Mouse (Mus musculus): ENCODE measurements around the gene Rps23. TPM values are rescaled to one million over a fixed set of nuclear protein-coding genes. Genes with fewer than 3 reads are reported as not detected.
"Not testable (repeated sequence)": the region's sequence is repeated elsewhere in the genome, so short reads cannot be mapped to it uniquely, and the experiment has no call there.

Rps23 gene
- polyA plus RNA-seq, 1 experiment from 2014 or later, result 197 TPM

GRCm38 (mm10) chr13:90912760-90913674 lies 9.7 kb upstream of the Rps23 start:
- no peak for TF ChIP-seq CTCF (IDR thresholded peaks at IDR 0.05)
- CTCF ChIA-PET, result interaction anchor here (0.8 kb wide), 1 partner anchor 1245 kb away, joined by 3 read pairs; no protein-coding TSS in a partner anchor
- DNase-seq (ENCODE audit: low read depth, low spot score), result no peak
- no peak for ATAC-seq
- in situ Hi-C loops (cut with MboI; ENCODE audit: low pct_unique_long_range_greater_than_20kb), result no loop called here
- H3K27me3 ChIP-seq, result no peaks in the 10 kb centered on the region
- POLR2A ChIA-PET, result no interaction called here

DNA sequence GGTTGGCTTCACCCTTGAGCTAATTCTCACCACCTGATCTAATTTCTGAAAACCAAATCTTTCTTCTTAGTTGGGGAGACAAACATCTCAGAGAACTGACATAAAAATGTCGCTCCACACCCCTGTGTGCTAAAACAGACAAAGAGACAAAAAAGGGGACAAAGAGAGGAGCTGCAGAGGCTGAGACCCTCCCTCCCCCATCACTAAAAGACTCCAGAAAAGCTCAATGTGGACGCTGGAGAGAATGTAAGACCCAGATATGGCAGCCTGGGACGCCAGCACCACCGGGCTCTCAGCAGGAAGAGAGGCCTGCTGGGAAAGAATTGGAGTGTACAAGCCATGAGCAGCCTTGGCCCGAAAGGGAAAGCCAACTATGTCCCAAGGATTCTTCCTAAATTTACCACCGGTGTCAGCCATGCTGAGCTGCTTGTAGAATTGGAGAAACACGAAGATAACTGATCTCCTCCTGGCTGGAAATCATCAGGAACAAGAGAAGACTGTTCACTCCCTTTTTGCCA lies 9.0 kb upstream of the Rps23 start:
- DNase-seq (ENCODE audit: low read depth, low spot score) (no peak), ATAC-seq (no peak)
- TF ChIP-seq CTCF (IDR thresholded peaks at IDR 0.05), result no peak
- in situ Hi-C loops (cut with MboI; ENCODE audit: low pct_unique_long_range_greater_than_20kb), result no loop called here
- CTCF ChIA-PET, result no interaction called here
- POLR2A ChIA-PET, result no interaction called here
- no peaks in the 10 kb centered on the region for H3K27me3 ChIP-seq

DNA sequence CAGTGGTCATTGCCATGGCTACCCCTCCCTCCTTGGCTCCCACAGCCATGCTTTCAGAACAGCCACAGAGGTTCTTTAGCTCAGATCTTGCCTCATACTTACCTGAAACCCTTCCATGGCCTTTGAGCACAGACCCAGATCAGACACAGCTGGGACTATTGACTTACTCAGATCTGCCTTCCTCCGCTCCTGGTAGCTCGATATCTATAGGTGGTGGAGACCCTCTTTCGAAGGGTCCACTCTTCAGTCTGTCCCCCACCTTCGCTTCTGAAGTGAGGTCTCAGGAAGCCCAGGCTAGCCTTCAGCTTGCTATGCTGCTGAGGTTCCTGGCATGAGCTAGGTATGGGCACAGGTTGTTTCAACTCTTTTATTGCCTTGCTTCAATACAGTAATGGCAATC lies 8.0 kb upstream of the Rps23 start:
- ATAC-seq (no peak), DNase-seq (ENCODE audit: low read depth, low spot score) (no peak)
- in situ Hi-C loops (cut with MboI; ENCODE audit: low pct_unique_long_range_greater_than_20kb), result no loop called here
- POLR2A ChIA-PET, result no interaction called here
- TF ChIP-seq CTCF (IDR thresholded peaks at IDR 0.05), result no peak
- no peaks in the 10 kb centered on the region for H3K27me3 ChIP-seq
- CTCF ChIA-PET, result no interaction called here

GRCm38 (mm10) chr13:90923617-90924016 lies 859 bp downstream of the Rps23 start:
- POLR2A ChIA-PET, result interaction anchor here (0.7 kb wide), 1 partner anchor 725 kb away, joined by 3 read pairs; no protein-coding TSS in a partner anchor
- CTCF ChIA-PET; ATAC-seq; DNase-seq (ENCODE audit: low read depth, low spot score); in situ Hi-C loops (cut with MboI; ENCODE audit: low pct_unique_long_range_greater_than_20kb); H3K27me3 ChIP-seq: not testable (repeated sequence)

- POLR2A ChIA-PET, result interaction anchor here (0.7 kb wide), 1 partner anchor 724 kb away, joined by 3 read pairs; no protein-coding TSS in a partner anchor
- TF ChIP-seq CTCF (IDR thresholded peaks at IDR 0.05), result no peak
- DNase-seq (ENCODE audit: low read depth, low spot score) (no peak), ATAC-seq (no peak)
- CTCF ChIA-PET, result no interaction called here
- in situ Hi-C loops (cut with MboI; ENCODE audit: low pct_unique_long_range_greater_than_20kb), result no loop called here
- H3K27me3 ChIP-seq, result no peaks in the 10 kb centered on the region
These were observed 1.3 kb downstream of the Rps23 start for GRCm38 (mm10) chr13:90924072-90924471.

DNA sequence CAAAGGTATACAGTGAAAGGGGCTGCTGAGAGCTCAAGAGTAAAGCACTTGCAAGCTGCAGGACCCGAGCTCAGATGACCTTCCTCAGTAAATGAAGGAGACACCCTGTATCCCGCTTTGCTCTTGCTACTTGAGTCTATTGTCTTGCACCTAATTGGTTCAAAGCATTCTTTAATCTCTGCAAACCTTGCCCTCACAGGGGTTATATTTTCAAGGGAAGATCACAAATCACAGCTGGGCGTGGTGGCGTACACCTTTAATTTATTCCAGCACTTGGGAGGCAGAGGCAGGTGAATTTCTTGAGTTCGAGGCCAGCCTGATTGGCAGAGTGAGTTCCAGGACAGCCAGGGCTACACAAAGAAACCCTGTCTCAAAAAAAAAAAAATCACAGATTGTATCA lies 2.4 kb downstream of the Rps23 start:
- TF ChIP-seq CTCF (IDR thresholded peaks at IDR 0.05), result no peak
- in situ Hi-C loops (cut with MboI; ENCODE audit: low pct_unique_long_range_greater_than_20kb), result loop anchor here (5.0 kb wide), 1 partner anchor 707 kb away; no protein-coding TSS in a partner anchor
- ChIA-PET POLR2A (interaction anchor here (0.7 kb wide), 1 partner anchor 739 kb away, joined by 3 read pairs; no protein-coding TSS in a partner anchor), CTCF (no interaction called here)
- DNase-seq (ENCODE audit: low read depth, low spot score) (no peak), ATAC-seq (no peak)
- H3K27me3 ChIP-seq, result no peaks in the 10 kb centered on the region

GRCm38 (mm10) chr13:90926125-90926765 lies 3.5 kb downstream of the Rps23 start:
- POLR2A ChIA-PET, result interaction anchor here (0.7 kb wide), 1 partner anchor 738 kb away, joined by 3 read pairs; no protein-coding TSS in a partner anchor
- in situ Hi-C loops (cut with MboI; ENCODE audit: low pct_unique_long_range_greater_than_20kb), result loop anchor here (5.0 kb wide), 1 partner anchor 706 kb away; no protein-coding TSS in a partner anchor
- TF ChIP-seq CTCF (IDR thresholded peaks at IDR 0.05), result no peak
- DNase-seq (ENCODE audit: low read depth, low spot score) (no peak), ATAC-seq (no peak)
- H3K27me3 ChIP-seq, result no peaks in the 10 kb centered on the region
- CTCF ChIA-PET, result interaction anchor here (1.0 kb wide), 1 partner anchor 771 kb away, joined by 3 read pairs; no protein-coding TSS in a partner anchor

DNA sequence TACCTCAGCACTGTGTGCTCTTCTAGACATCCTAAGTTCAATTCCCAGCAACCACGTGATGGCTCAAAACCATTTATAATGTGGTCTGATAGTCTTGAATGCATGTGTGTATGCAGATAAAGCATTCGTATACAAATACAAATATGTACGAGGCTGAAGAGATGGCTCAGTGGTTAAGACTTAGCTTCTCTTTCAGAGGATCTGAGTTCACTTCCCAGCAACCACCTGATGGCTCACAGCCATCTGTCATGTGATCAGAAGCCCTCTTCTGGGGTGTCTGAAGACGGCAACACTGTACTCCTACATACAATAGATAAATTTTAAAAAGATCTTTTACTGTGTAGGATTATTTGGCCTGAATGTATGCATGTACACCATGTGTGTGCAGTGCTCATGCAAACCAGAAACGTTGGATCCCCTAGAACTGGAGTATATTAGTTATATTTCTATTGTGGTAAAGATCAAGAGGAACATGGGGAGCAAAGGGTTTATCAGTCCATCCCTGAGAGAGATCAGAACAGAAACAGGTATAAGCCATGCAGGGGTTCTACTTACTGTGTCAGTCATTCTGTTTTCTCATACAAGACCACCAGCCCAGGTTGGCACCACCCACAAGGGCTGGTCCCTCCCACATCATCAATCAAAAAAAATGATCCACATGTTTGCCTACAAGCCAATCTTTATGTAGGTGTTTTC lies 4.3 kb downstream of the Rps23 start:
- no peak for TF ChIP-seq CTCF (IDR thresholded peaks at IDR 0.05)
- POLR2A ChIA-PET, result interaction anchor here (0.6 kb wide), 1 partner anchor 694 kb away, joined by 5 read pairs; no protein-coding TSS in a partner anchor
- ATAC-seq (no peak), DNase-seq (ENCODE audit: low read depth, low spot score) (no peak)
- CTCF ChIA-PET, result no interaction called here
- H3K27me3 ChIP-seq, result no peaks in the 10 kb centered on the region
- in situ Hi-C loops (cut with MboI; ENCODE audit: low pct_unique_long_range_greater_than_20kb), result loop anchor here (5.0 kb wide), 1 partner anchor 705 kb away; no protein-coding TSS in a partner anchor

GRCm38 (mm10) chr13:90928266-90928665 lies 5.5 kb downstream of the Rps23 start:
- ATAC-seq; H3K27me3 ChIP-seq; CTCF ChIA-PET; POLR2A ChIA-PET; DNase-seq (ENCODE audit: low read depth, low spot score): not testable (repeated sequence)
- in situ Hi-C loops (cut with MboI; ENCODE audit: low pct_unique_long_range_greater_than_20kb), result loop anchor here (5.0 kb wide), 1 partner anchor 704 kb away; no protein-coding TSS in a partner anchor

- ChIA-PET POLR2A (no interaction called here), CTCF (interaction anchor here (0.9 to 1.9 kb wide), 5 partner anchors 12 to 767 kb away, joined by 3 to 8 read pairs (median 5); no protein-coding TSS in a partner anchor)
- in situ Hi-C loops (cut with MboI; ENCODE audit: low pct_unique_long_range_greater_than_20kb), result loop anchor here (5.0 kb wide), 1 partner anchor 702 kb away; no protein-coding TSS in a partner anchor
- DNase-seq (ENCODE audit: low read depth, low spot score) (peak; percentile 17), ATAC-seq (peak; percentile 76)
- TF ChIP-seq CTCF (IDR thresholded peaks at IDR 0.05), result peak; percentile 83
- no peaks in the 10 kb centered on the region for H3K27me3 ChIP-seq
These were observed 7.1 kb downstream of the Rps23 start for GRCm38 (mm10) chr13:90929847-90930246.
